Mouse (Mus musculus): ENCODE measurements around the gene Zfyve28.

Zfyve28 gene

GRCm38 (mm10) chr5:34182486-34182885 lies 105.8 kb downstream of the Zfyve28 start:
- DNase-seq (ENCODE audit: low spot score), result no peak

DNA sequence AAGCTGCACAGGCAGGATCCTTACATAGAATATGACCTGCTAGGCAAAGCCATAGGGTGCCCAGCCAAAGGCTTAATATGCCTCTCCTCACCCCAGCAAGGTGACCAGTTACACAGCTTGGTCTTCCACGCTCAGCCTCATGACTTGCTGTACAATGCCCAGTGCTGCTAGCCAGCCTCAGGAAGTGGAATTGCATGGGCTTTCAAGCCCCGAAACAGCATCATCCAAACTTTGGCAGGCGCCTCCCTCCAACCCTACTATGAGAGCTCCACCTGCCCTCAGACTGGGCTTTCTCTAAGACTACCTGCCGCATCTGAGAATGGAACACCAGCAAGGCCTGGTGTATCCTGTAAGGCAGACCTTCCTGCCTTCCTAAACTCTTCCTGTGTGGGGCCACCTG lies 110.4 kb downstream of the Zfyve28 start:
- DNase-seq (ENCODE audit: low spot score), result no peak

DNA sequence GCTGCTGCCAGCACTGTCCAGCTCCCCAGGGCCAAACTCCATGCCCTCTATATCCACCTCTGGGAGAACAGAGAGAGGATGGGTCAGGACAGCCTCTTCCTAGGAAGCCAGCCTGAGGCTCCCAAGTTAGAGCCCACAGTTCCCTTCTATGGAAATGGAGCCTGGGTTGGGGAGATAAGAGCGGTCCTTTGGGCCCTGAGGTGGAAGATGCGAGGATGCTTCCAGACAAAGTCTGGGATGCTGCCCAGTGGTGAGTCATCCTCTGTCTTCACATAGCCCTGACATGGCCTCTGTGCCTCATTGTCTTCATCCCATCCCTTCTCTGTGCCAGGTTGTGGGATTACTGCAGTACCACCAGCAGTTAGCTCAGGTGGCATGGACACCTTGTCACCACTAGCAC lies 111.2 kb downstream of the Zfyve28 start:
- no peak for DNase-seq (ENCODE audit: low spot score)

GRCm38 (mm10) chr5:34176691-34177090 lies 111.6 kb downstream of the Zfyve28 start:
- no peak for DNase-seq (ENCODE audit: low spot score)

GRCm38 (mm10) chr5:34175403-34175694 lies 112.9 kb downstream of the Zfyve28 start:
- DNase-seq (ENCODE audit: low spot score), result no peak

DNA sequence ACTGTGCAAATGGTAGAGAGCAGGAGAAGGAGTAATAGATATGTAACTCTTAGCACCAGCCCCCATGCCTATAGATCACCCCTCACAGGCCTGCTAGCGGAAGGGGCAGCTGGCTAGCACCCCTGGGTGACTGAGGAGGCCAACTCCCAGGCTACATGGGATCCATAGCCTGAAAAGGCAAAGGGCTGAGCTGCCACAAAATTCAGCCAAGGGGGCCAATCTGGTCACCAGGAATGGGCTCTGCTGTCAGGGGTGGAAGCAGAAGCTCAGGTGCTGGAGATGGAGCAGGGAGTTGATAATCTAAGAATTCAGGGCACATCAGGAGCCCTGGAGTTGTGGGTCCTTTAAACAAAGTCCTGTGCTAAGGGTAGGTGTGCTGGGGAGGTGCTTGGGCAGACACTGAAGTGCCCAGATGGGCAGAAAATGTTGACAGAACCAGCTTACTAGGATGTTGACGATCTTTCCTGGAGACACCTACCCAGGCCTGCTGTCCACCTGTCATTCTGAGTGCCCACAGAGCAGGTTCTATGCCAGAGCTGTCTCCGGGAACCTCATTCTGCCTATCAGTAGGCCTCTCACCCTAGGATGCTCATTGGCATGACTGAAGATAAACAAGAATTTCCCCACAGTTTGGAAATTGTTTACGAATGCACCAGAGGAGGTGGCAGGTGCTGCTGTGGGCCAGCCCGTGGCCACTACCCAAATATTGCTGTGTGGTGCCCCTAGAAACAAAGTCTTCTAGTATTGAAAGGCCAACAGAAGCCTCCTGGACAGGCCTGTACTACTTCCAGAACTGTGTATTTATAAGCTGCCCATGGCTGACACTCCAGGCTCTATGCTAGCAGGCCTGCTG lies 113.5 kb downstream of the Zfyve28 start:
- no peak for DNase-seq (ENCODE audit: low spot score)

DNA sequence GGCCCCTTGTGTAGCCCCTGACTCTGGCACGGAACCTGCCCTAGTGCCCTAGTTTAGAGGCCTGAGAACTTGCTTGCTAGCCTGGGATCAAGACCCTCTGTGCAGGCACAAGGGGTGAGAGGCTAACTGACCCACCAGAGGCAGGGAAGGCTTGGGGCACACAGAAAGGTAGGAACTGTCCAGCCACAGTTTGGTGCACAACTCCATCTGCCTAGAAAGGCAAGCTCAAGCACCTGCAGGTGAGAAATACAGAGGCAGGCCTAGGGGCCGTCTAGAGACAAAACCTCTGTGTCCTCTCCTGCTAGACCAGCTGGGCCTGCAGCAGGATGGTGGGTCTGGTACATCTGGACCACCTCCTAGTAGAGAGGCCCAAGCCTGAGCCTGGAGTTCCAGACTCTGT lies 114.2 kb downstream of the Zfyve28 start:
- DNase-seq (ENCODE audit: low spot score), result no peak

- no peak for DNase-seq (ENCODE audit: low spot score)
Measured at GRCm38 (mm10) chr5:34170726-34171125, 117.5 kb downstream of the Zfyve28 start.

DNA sequence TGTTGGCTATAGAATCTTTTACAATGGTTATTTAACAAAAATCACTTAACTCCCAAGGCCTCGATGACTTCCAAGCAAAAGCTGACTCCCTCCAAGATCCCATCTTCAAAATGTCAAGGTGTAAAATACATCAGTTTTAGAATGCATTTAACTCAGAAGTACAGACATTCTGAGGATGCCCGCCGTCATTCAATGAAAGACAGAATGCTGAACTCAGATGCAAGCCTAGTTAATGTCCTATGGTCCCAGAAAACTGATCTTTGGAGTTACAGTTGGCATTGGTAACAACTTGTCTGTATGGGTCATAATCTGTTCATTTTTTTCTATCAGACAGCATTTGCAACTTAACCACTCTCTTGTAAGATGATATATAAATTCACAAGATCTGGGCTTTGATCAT lies 118.3 kb downstream of the Zfyve28 start:
- DNase-seq (ENCODE audit: low spot score), result no peak

DNA sequence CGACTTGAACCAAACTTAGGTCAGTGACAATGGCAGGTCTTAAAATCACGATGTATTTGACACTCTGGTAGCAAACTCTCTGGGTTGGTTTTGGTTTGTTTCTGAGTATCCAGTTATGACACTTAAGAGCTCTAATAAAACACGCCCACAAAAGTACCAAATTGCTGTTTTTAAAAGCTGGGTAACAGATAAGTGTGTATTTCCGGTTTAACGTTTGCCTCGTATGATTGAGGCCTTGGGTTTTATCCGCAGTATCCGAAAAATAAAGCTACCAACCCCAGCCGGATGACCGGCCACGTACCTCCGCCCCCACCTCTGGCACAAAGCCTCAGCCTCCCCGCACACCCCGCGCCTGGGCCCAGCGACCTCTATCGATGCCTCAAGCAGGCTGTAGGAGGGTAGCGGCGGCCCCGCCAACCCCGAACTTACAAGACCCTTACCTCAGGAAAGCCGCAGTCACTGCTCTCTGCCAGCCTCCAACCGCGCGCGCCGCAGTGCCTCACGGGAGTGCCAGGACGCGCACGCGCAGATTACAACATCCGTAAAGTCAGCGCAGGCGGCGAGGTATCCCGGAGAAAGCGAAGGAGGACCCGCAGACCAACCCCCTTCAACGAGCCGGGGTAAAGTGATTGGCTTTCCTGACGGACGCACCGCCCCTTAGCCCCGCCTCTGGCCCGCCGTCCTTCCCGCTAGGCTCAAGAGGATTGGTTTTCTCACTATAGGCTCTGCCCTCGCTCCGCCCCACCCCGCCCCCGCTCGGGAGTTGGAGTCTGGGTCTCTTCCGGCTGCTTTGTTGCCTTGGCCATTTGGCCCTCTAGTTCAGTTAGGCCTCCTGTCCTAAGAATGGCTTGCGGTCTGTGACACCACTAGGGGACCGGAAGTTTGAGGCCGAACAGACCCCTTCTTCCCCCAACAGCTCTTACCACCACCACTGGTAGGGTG lies 119.0 kb downstream of the Zfyve28 start, which contains the start of the genes Poln and Haus3:
Gene Poln (minus strand): TSS at position 499 of the 942 bp plus-strand sequence.
Gene Haus3 (minus strand): TSS at position 578 of the 942 bp plus-strand sequence.
- DNase-seq (ENCODE audit: low spot score), result peak; percentile 100

DNA sequence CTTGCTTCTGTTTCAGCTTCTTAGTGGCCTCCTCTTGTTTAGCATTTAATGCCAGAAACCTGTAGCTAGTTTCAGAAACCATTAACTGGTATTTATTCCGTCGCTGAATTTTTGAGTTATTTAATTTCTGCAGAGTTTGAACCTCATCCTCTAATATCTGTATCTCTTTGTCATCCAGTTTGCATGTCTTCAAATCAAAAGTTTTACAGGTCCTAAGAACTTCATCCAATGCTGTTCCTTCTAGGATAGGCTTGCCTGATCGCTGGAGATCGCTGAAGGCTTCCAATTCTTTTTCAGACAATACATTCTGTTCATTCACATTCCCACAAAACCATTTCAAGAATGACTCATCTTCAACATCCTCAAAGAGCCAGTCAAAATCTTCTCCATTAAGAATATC lies 120.4 kb downstream of the Zfyve28 start:
- no peak for DNase-seq (ENCODE audit: low spot score)

DNA sequence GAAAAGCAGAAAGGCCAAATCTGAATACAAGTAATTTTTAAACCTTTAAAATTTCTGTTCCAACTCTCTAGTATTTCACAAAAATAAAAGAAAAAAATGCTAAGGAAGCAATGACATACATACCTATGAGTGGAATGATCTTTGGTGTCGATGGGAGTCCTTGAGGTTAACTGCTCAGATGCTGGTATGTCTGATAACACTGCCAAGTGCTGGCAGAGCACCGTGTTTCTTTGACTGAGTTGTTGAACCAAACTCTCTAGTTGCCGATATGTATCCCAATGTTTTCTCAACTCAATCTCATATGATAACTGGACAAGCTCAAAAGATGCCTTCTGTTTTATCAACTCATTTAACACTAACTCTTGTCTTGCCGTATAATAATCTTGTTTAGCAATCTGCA lies 122.5 kb downstream of the Zfyve28 start:
- DNase-seq (ENCODE audit: low spot score), result no peak

GRCm38 (mm10) chr5:34148476-34148875 lies 139.8 kb downstream of the Zfyve28 start:
- DNase-seq (ENCODE audit: low spot score), result no peak

GRCm38 (mm10) chr5:34147554-34147953 lies 140.7 kb downstream of the Zfyve28 start:
- no peak for DNase-seq (ENCODE audit: low spot score)
